Mouse (Mus musculus) lung, adult 18-20 months (tissue): Measurements from ENCODE around the gene Dhcr7.

Experiments
- DNase-seq, 2 experiments: peaks; one replicate each; pipeline ENCODE4 v3.0.0; 2022; ENCODE audit warnings: mixed read lengths in 2 of 2

Dhcr7 gene

GRCm38 (mm10) chr7:143833581-143834190 is 10.7 kb downstream of the Dhcr7 start:
- DNase-seq, result no peak

DNA sequence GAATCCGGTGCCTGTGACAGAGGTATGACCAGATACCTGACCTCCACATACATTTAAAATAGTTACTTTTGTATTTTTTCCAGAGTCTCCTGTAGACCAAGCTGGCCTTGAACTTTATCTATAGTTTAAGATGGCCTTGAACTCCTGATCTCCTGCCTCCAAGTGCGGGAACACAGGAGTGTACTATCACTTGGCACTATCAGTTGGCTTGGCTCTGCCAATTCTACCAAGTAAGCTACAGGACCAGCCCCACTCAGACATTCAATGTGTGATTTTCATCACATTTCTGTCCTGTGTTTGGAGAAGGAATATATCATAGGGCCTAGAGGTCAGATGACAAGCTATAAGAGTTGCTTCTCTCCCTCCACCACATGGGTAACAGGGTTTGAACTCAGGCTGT is 11.4 kb downstream of the Dhcr7 start:
- DNase-seq, result no peak

- DNase-seq, result no peak
Measured at GRCm38 (mm10) chr7:143834972-143835371, 12.0 kb downstream of the Dhcr7 start.

DNA sequence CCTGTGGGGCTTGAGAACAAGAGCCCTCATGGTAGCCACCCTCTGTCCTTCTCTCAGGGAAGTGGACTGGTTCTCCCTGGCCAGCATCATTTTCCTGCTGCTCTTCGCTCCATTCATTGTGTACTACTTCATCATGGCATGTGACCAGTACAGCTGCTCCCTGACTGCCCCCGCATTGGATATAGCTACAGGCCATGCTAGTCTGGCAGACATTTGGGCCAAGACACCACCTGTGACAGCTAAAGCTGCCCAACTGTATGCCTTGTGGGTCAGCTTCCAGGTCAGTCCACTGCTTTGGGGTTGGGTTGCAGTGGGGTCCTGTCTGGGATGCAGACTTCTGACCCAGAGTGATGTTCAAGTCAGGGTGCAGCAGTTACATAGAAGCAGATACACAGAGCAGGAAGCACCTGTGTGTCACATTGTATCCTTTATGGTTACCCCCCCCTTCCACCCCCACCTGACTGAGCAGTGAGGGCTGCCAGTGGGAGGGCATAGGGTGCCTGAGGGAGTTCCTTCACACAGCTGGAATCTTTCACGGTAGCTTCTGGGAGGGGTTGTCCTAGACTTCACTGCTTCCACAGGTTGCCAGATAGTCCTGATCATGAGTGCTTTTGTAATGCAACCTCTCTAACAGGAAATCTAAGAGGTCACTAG is 14.9 kb downstream of the Dhcr7 start:
- no peak for DNase-seq

DNA sequence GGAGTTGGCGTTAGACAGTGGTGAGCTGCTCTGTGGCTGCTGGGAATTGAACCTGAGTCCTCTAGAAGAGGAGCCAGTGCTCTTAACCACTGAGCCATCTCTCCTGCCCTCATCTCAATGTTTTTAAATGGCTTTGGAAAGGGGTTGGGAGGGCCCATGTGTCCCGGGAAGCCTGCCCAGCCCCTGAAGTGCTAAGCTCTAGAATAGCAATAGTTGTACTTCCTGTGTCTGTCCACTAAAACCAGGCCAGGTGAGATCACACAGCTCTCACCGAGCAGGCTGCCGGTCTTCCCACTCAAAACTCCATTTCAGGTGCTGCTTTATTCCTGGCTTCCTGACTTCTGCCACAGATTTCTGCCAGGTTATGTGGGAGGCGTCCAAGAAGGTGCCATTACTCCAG is 17.2 kb downstream of the Dhcr7 start:
- no peak for DNase-seq

- DNase-seq, result no peak
Measured at GRCm38 (mm10) chr7:143841301-143841700, 18.4 kb downstream of the Dhcr7 start.

DNA sequence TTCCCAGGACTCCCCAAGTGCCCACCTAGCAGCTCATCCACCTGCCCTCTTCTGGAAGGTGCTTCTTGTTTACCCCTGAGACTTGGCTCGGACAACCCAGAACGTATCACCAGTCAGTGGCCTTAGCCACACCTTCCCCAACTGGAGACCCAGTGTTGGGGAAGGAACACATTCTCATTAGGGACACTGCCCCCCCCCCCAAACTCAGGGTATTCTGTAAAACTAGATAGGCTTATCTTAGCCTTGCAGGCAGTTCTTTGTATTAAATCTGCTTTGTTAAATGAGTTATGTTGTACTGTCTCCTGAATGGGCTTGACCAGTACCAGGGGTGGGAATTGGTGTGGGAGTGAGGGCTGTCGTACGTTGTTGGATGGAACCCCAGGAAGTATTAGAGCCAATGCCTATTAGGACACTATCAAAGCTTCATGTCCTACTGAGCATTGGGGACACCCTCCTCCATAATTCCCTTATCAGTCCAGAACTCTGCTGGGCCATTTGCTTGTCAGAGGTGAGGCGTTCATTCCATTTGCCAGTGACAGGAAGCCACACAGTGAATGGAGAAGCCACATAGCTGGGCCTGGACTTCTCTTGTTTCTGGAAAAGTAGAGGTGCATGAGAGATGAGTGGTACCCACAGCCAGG is 25.3 kb downstream of the Dhcr7 start:
- no peak for DNase-seq

- no peak for DNase-seq
Measured at GRCm38 (mm10) chr7:143848768-143849482, 26.0 kb downstream of the Dhcr7 start.

DNA sequence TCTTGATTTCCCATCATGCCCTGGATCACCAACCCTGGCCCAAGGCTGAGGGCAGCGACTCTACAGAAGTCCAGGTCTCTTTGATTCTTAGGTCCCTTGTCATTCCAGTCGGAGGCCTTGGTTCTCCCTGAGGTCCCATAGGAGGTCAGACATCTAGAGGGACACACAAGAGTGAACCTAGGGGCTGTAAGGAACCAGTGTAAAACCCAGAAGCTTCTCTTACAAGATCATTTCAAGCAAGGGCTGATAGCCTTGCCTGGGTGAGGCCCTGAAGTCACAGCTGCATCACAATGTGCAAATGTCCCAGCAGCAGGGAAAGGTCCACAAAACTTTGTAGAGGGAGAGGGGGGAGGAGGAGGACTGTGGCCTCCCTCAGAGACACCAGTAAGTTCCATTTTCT is 43.6 kb downstream of the Dhcr7 start, which contains the start of gene Gm498:
Gene Gm498 (plus strand): TSS at position 301 of the 400 bp plus-strand sequence.
- no peak for DNase-seq

DNA sequence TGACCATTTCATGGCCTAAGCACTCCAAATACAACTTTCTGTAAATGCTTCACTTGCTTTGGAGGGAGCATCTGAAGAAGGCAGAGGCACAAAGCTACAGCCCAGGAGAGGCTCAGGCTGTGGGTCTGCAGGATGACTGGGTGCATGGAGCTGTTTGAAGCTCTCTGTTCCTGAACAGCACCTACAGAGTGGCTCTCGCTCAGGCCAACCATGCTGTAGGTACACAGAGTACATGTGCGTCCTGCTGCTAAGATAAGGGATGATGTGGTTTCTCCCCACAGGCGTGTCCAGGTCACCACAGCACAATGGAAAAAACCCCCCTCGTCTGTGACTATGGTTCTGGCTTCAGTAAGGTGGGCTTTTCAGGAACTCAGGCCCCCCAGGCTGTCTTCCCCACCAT is 45.9 kb downstream of the Dhcr7 start:
- DNase-seq, result no peak

DNA sequence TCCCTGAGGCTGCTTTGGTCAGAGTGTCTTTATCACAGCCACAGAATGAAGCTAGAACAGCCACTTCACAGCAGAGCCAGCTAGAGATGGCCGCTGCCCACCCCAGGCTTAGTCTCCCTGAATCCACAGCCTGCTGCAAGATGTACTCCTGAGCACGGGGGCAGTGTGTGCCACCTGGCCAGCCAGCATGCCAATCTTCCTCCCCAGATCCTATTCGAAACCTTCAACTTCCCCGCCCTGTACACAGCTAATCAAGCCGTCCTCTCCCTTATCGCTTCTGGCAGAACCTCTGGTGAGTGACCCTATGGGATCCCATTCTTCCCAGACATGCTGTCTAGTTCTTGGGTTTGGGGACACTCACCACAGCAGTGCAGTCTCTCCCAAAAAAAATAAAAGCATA is 60.8 kb downstream of the Dhcr7 start:
- no peak for DNase-seq

- DNase-seq, result no peak
Measured at GRCm38 (mm10) chr7:143891146-143891545, 68.2 kb downstream of the Dhcr7 start.

- DNase-seq, result no peak
Measured at GRCm38 (mm10) chr7:143892361-143892760, 69.4 kb downstream of the Dhcr7 start.
